Mouse (Mus musculus) embryonic fibroblast, embryonic 13.5 days (primary cell): ENCODE measurements around the gene Wfdc12. TPM values are rescaled to one million over a fixed set of nuclear protein-coding genes. Genes with fewer than 3 reads are reported as not detected.

Experiments used
- H3K27ac ChIP-seq: 2 replicates; pipeline ENCODE4 v1.5.1; 2012; ENCODE audit warnings: low read length, control low read depth, inconsistent platforms; ENCODE audit not compliant: insufficient read depth
- H3K4me1 ChIP-seq: 2 replicates; pipeline ENCODE4 v1.6.1; 2011; ENCODE audit warnings: low read length; ENCODE audit not compliant: control insufficient read depth, insufficient read depth
- H3K4me3 ChIP-seq: 2 replicates; pipeline ENCODE4 v1.5.1; 2011; ENCODE audit warnings: mild to moderate bottlenecking, control low read depth, low read length; ENCODE audit not compliant: insufficient read depth
- CTCF ChIP-seq: IDR thresholded peaks from 2 replicates; pipeline ENCODE4 v1.5.1; 2011; ENCODE audit warnings: mild to moderate bottlenecking, control low read depth, low read length, moderate library complexity, borderline replicate concordance; ENCODE audit not compliant: insufficient read depth
- POLR2A ChIP-seq: IDR thresholded peaks from 2 replicates; pipeline ENCODE4 v1.6.1; 2011; ENCODE audit warnings: low read depth, mild to moderate bottlenecking, control low read depth, low read length, moderate library complexity
- polyA plus RNA-seq: library from polyadenylated mRNA; stranded (reverse); fragments of >200 nt; gene quantifications from 2 replicates; pipeline ENCODE4 v1.2.4, GENCODE M21; 2011; ENCODE audit warnings: low read depth; ENCODE audit not compliant: missing spikeins, insufficient read length

Wfdc12 gene
- polyA plus RNA-seq, 1 experiment: not detected

GRCm38 (mm10) chr2:164142021-164142420, 48.4 kb downstream of the Wfdc12 start:
- TF ChIP-seq POLR2A: no peak
- TF ChIP-seq CTCF: no peak

More at GRCm38 (mm10) chr2:164142021-164142420, 48.4 kb downstream of the Wfdc12 start:
- no peak overlapping the region for H3K4me3 ChIP-seq
- no peak overlapping the region for H3K27ac ChIP-seq
- peaks cover 6% of the 10 kb centered on the region; the same call in 1 of the 2 replicates for H3K4me1 ChIP-seq

Other genes starting within 250 kb of the Wfdc12 start
- 208 and 218 TPM in 2 replicates for gene Ywhab, start 195.6 kb downstream of the Wfdc12 start, polyA plus RNA-seq
- 1.4 and 1.5 TPM in 2 replicates for gene Pabpc1l, start 165.2 kb downstream of the Wfdc12 start, polyA plus RNA-seq
- 23.1 and 24.0 TPM in 2 replicates for gene Stk4, start 120.3 kb downstream of the Wfdc12 start, polyA plus RNA-seq
- gene Tomm34, start 119.4 kb downstream of the Wfdc12 start, polyA plus RNA-seq: 37.2 and 38.8 TPM in 2 replicates
- 0.23 and 1.1 TPM in 2 replicates for gene Kcns1, start 19.5 kb downstream of the Wfdc12 start, polyA plus RNA-seq
- not detected in 2 replicates for gene Wfdc5, start 7.9 kb downstream of the Wfdc12 start, polyA plus RNA-seq
- gene Wfdc15a, start 9.5 kb upstream of the Wfdc12 start, polyA plus RNA-seq: not detected in 2 replicates
- gene Wfdc15b, start 31.1 kb upstream of the Wfdc12 start, polyA plus RNA-seq: not detected in 2 replicates
- not detected in 2 replicates for gene Svs2, start 47.9 kb upstream of the Wfdc12 start, polyA plus RNA-seq
- not detected in 2 replicates for gene Svs3b, start 66.0 kb upstream of the Wfdc12 start, polyA plus RNA-seq
- gene Svs4, start 87.9 kb upstream of the Wfdc12 start, polyA plus RNA-seq: not detected in 2 replicates
- gene Svs3a, start 98.7 kb upstream of the Wfdc12 start, polyA plus RNA-seq: not detected in 2 replicates
- gene Svs6, start 126.1 kb upstream of the Wfdc12 start, polyA plus RNA-seq: not detected in 2 replicates
- gene Svs5, start 142.1 kb upstream of the Wfdc12 start, polyA plus RNA-seq: not detected in 2 replicates
- 0.90 TPM in 1 of 2 replicates, not detected in the other for gene Slpi, start 198.5 kb upstream of the Wfdc12 start, polyA plus RNA-seq
- not detected in 2 replicates for gene Rbpjl, start 212.5 kb upstream of the Wfdc12 start, polyA plus RNA-seq
- gene Matn4, start 214.6 kb upstream of the Wfdc12 start, polyA plus RNA-seq: 0.18 and 3.1 TPM in 2 replicates